Mouse (Mus musculus) stomach, adult 2 months (tissue): Measurements from ENCODE around the gene Gpr6. TPM values are rescaled to one million over a fixed set of nuclear protein-coding genes. Genes with fewer than 3 reads are reported as not detected.

ENCODE experiments used
- polyA plus RNA-seq: library from polyadenylated mRNA; depleted of rRNA; stranded (reverse); fragments of >200 nt; gene quantifications from 2 replicates; pipeline ENCODE4 v1.2.3, GENCODE M21; 2012; rRNA removed

The Gpr6 gene
- 0.09 TPM in 1 of 2 replicates, not detected in the other for polyA plus RNA-seq

DNA sequence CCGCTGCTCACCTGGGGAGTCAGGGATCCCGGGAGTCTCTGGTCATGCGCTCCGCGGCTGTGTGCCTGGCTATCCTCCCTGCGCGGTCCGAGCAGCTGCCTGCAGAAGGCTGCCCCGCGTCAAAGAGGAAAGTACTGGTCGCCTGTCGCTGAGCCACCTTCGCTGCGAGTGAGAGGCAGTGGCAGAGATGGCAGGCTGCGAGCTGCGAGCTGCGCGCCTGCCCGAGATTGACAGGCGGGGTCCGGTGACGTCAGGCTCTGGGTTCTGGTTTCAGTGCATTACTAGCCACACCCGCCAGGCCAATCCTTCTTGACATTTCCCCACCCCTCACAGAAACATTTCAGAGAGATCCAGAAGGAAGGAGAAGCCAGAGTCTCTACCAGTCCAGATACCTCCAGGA lies at the start of gene Gpr6:
Gpr6 (minus strand) TSS at position 170 of the 400 bp plus-strand sequence.

Other genes starting within 250 kb of the Gpr6 start
- 5.0 and 5.6 TPM in 2 replicates for gene Cdc40, start 189.0 kb downstream of the Gpr6 start, polyA plus RNA-seq
- gene Wasf1, start 188.8 kb downstream of the Gpr6 start, polyA plus RNA-seq = 1.8 and 2.4 TPM in 2 replicates
- 3.0 and 3.2 TPM in 2 replicates for gene Fig4, start 231.0 kb upstream of the Gpr6 start, polyA plus RNA-seq
- not detected in 2 replicates for gene Ak9, start 231.7 kb upstream of the Gpr6 start, polyA plus RNA-seq